Mouse (Mus musculus) embryonic facial prominence, embryonic 12.5 days (tissue): ENCODE measurements at regions not wholly inside any gene's neighbourhood (a gene's known extent, or its start where the extent isn't known, plus 50 kb on each side); places are given as distances from the start of the nearest gene placed in this dataset.

ENCODE experiments used
- ATAC-seq: fragments of 200-750 bp; cut with Nextera tagmentation; 2 replicates; pipeline ENCODE4 v1.8.0; 2017; ENCODE audit not compliant: insufficient number of reproducible peaks, insufficient read depth, low FRiP score, low TSS enrichment
- H3K27ac ChIP-seq: fragments of 300-500 bp; sonication (generic); 2 replicates; pipeline ENCODE4 v1.5.1; 2016; ENCODE audit warnings: mild to moderate bottlenecking
- H3K27me3 ChIP-seq: fragments of 300-500 bp; sonication (generic); 2 replicates; pipeline ENCODE4 v1.6.1; 2016; ENCODE audit warnings: mild to moderate bottlenecking, moderate library complexity
- H3K36me3 ChIP-seq: fragments of 300-500 bp; sonication (generic); 2 replicates; pipeline ENCODE4 v1.6.1; 2016; ENCODE audit warnings: mild to moderate bottlenecking
- H3K4me1 ChIP-seq: fragments of 300-500 bp; sonication (generic); 2 replicates; pipeline ENCODE4 v1.6.1; 2016
- H3K4me2 ChIP-seq: fragments of 300-500 bp; sonication (generic); replicated peaks from 2 replicates; pipeline ENCODE4 v1.6.1; 2016; ENCODE audit warnings: mild to moderate bottlenecking, moderate library complexity
- H3K4me3 ChIP-seq: fragments of 300-500 bp; sonication (generic); 2 replicates; pipeline ENCODE4 v1.5.1; 2016; ENCODE audit warnings: mild to moderate bottlenecking
- H3K9ac ChIP-seq: fragments of 300-500 bp; sonication (generic); 2 replicates; pipeline ENCODE4 v1.6.1; 2016; ENCODE audit warnings: mild to moderate bottlenecking, moderate library complexity
- H3K9me3 ChIP-seq: fragments of 300-500 bp; sonication (generic); 2 replicates; pipeline ENCODE4 v1.6.1; 2016; ENCODE audit warnings: mild to moderate bottlenecking, moderate library complexity
- WGBS: fragments of 180-500 bp; shearing (Covaris S2); methylation state at CpG from one replicate; pipeline ENCODE4 v1.1.7; 2016; 5-methylcytosine and 5-hydroxymethylcytosine counted together

DNA sequence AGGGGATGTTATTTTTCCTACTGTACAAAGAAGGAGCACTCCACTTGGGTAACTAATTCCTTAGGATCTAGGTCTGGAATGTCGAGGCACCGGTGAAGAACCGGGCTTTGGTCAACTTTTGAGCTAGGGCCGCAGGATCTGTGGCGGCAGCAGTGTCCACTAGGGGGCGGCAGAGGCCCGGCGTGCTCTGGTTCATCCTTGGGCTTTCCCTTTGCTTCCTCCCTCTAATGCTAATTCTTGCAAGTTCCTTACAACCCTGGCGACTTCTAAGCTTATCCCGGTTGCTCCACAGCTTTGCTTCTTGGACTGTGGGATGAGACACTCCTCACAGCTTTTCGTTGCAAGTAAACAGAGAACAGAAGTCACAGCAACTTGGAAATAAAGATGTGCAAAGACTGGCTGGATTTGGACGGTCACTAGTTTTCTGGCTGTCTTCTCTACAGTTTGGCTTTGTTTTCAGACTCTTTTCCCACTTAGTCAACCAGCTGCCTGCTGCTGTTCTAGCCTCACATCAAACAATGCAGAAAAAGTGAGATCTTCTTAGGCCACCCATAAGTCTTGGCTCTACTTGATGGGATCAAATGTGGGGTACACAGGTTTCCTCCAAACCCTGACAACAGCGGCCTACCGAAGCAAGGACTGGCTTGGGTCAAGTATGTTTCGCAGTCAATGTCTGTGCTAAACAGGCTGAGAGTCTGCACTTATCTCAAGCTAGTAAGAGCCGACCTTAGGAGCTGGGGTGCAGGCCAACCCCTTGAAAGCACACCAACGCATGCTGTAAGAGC lies 51.2 kb upstream of the Tmem72 start:
- Histone ChIP-seq H3K27me3 (no peaks in the 10 kb centered on the region), H3K27ac (no peak overlapping the region), H3K4me2 (no peak overlapping the region), H3K9ac (no peak overlapping the region), H3K4me1 (no peaks in the 10 kb centered on the region), H3K4me3 (no peak overlapping the region), H3K36me3 (no peaks in the 10 kb centered on the region), H3K9me3 (no peaks in the 10 kb centered on the region)
- WGBS: 36% methylated on average over 17 of the region's 17 CpGs
- 0 out of 2 replicates have a peak, but pooled peaks have one; percentile 35 for ATAC-seq

DNA sequence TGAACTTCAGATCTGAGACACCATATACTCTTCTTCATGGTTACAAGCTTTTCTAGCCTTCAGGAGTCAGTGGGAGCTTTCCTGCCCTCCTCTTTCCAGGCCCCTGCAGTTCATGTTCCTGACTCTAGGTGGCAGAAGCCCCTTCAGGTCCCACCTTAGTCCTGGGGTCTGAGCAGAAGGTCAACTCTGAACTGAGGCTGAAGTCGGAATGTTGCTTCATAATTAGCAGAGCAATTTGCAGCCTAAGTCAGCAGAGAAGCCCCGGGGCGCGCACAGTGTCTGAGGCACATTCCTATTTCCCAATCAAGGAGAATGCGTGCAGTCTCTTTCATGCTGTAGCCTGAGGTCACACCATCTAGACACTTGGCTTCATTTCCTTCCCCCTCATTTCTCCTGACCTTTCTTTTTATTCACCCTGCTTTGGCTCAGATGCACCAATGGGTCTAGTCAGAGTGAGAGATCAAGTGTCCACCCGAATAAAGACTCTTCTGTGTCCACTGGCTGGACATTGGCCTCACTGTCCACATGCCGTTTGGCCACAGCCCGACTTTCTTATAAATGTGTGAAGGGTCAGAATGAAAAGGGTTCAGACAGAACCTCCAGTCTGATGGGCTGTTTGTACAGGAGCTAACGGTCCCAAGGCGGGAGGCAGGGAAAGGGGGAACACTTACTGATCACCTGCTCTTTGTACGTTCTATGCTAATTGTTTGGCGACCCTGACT lies 58.4 kb upstream of the Tmem72 start:
- Histone ChIP-seq H3K9me3 (no peaks in the 10 kb centered on the region), H3K4me3 (no peak overlapping the region), H3K27me3 (no peaks in the 10 kb centered on the region), H3K36me3 (no peaks in the 10 kb centered on the region), H3K27ac (no peak overlapping the region), H3K4me2 (no peak overlapping the region), H3K9ac (no peak overlapping the region), H3K4me1 (no peaks in the 10 kb centered on the region)
- no peak for ATAC-seq
- WGBS: 29% methylated on average over 12 of the region's 12 CpGs

DNA sequence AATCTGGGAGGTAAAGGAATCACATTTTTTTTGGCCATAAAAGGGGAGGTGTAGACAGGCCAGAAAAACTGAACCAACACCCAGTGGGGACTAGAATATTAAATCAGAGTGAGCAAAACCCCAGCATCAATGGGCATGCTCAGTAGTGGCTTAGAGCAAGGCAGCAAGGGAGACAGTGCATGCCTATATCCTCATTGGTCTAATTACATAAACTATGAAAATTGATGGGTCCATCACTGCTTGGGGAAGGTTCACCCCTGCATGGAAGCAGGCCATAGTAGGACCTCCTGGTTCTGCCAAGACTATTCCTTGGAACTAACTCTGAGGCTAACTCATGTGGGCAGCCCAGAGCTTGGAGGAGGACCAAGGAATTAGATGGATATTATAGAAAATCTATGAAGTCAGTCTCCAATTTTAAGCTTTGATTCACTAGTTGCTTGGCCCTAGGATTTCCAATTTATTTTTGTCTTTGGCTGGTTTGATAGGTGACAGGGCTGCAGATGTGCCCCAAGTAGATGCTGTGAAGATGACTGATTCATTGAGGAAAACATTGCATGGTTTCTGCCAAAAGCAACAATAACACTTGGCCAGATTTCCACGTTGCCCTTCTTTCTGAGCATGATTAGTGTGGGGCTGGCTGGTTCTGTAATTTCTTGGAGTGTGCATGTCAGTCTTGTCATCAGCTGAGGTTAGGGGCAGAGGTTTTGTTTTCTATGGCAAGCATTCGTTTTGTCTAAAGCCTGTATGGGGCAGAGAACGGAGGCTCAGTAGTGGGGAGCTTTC lies 70.0 kb upstream of the Tmem72 start:
- Histone ChIP-seq H3K36me3 (no peaks in the 10 kb centered on the region), H3K9ac (no peak overlapping the region), H3K4me1 (no peaks in the 10 kb centered on the region), H3K27ac (no peak overlapping the region), H3K9me3 (no peaks in the 10 kb centered on the region), H3K27me3 (no peaks in the 10 kb centered on the region), H3K4me2 (no peak overlapping the region), H3K4me3 (no peak overlapping the region)
- ATAC-seq: 0 out of 2 replicates have a peak, but pooled peaks have one; percentile 3
- WGBS: 69% methylated on average over 3 of the region's 3 CpGs

DNA sequence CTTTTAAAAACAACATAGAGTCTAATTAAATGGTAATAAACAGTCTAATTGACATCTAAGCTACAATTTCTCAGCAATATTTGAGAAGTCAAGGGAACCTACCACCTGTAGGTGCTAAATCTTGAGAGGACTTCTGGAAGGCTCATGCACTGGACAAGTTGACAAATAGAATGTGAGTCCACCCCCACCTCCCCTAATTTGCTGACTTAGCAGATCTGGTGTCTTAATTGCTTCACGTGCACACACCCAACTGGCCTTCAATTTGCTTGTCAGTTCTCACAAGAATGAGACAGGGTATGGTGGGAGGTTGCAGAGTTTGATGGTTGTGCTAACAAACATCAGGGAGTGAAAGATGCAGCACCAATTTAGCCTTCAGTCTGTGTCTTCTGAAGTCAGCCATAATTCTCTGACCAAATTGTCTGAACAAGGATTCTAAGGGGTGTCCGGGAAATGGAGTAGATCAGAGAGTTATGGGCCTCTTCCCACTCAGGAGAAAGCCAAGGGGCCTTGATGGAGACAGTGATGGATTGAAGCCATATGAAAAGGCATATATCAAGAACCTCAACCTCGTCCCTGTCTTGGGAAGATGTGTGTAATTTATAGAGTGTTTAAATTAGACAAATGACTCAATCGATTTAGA lies 76.7 kb upstream of the Tmem72 start:
- ATAC-seq: no peak
- 57% methylated on average over 4 of the region's 4 CpGs for WGBS
- Histone ChIP-seq H3K4me3 (no peak overlapping the region), H3K4me2 (no peak overlapping the region), H3K4me1 (peaks cover 20% of the 10 kb centered on the region; the same call in 1 of the 2 replicates), H3K27me3 (no peaks in the 10 kb centered on the region), H3K9me3 (no peaks in the 10 kb centered on the region), H3K36me3 (no peaks in the 10 kb centered on the region), H3K27ac (no peak overlapping the region), H3K9ac (no peak overlapping the region)

DNA sequence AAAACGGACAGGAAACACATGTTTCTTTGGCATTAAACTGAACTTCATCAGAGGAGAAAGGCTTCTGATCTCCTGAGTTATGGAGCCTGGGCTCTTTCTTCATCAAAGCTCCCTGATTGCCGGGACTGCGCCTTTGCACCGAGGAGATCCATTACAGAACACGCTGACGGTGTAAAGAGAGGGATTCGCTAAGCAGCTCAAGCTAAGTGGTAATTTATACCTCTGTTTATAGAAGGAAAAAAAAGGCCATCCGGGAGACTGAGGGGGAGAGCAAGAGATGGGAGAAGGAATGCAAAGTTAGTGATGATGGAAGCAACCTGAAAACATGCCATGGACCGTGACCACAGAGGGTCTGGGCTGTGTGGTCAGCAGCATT lies 77.2 kb upstream of the Tmem72 start:
- no peak overlapping the region for H3K4me3 ChIP-seq
- 44% methylated on average over 9 of the region's 9 CpGs for WGBS
- no peak for ATAC-seq

DNA sequence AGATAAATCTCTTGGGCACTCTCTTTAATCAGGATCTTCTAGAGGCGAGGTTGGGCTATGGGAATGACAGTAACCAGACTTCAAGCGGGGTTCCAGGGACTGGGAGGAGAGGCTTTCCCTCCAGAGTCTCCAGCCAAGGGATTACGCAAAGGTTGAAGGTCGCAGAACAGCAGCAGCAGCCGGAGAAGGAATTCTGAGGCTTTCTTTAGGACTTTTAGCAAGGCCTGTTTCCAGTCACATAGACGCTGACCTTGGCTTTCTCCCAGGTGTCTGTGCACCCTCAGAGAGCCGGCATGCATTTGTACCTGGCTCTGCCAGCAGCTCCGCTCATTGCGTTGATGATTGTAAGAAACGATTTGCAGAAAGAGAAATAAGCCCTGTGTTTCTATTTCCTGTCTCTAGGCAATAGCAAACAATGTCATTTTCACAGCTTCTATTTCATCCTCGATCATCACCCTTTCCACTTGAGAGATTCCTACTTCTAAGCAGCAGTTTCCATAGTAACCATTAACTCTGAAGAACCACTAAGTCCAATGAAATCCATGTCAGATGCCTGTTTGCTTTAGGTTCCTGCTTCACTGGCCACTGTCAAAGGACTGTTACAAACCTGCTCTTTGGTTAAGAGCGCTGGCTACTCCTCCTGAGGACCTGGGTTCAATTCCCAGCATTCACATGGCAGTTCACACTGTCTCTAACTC lies 104.7 kb upstream of the Tmem72 start:
- H3K36me3 ChIP-seq: no peaks in the 10 kb centered on the region
- 60% methylated on average over 12 of the region's 12 CpGs for WGBS
- H3K9me3 ChIP-seq: no peaks in the 10 kb centered on the region
- no peak overlapping the region for H3K27ac ChIP-seq
- H3K4me3 ChIP-seq: no peak overlapping the region
- no peak overlapping the region for H3K4me2 ChIP-seq
- H3K27me3 ChIP-seq: no peaks in the 10 kb centered on the region
- ATAC-seq: no peak
- no peak overlapping the region for H3K9ac ChIP-seq
- H3K4me1 ChIP-seq: 0 out of 2 replicates have a peak, but pooled peaks cover 9% of the 10 kb centered on the region

More for the DNA sequence above, 77.2 kb upstream of the Tmem72 start:
- Histone ChIP-seq H3K9ac (no peak overlapping the region), H3K4me1 (peaks cover 20% of the 10 kb centered on the region; the same call in 1 of the 2 replicates), H3K4me2 (no peak overlapping the region), H3K36me3 (no peaks in the 10 kb centered on the region), H3K27me3 (no peaks in the 10 kb centered on the region), H3K9me3 (no peaks in the 10 kb centered on the region), H3K27ac (no peak overlapping the region)

DNA sequence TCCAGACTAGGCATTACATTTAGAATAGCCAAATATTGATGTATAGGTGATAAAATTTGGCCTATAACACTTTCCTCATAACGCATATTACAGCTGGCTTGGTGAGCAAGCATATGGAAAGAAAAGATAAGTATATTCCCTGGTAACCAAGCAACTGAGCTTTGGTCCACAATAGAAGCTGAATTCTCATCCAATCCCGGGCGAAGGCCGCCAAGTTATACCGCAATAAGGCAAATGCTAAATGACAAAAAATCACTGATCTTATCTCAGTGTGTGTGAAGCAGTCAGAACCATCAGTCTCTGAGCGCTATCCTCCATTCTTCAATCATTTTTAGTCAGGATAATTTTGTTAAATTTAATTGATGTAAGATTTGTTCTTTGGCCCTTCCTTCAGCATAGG lies 105.9 kb upstream of the Tmem72 start:
- 93% methylated on average over 6 of the region's 6 CpGs for WGBS

DNA sequence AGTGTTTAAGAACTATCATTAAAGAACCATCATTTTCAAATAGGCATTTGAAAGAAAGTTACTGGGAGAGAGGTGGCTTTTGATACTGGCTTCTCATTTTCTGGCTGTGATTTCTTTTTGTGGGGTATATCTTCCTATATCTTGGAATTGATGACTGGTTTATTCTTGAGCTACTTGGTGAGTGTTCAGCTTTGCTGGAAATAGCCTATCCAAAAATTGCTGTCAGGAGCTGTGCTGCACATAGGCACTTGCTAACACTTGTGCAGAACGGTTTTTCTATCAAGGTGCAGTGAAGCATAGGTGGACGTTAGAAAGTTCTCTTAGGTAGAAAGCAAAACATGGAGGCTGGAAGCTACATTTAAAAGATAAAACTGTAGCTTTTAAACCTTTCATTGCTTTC lies 108.9 kb upstream of the Tmem72 start:
- H3K27me3 ChIP-seq: no peaks in the 10 kb centered on the region
- H3K4me3 ChIP-seq: no peak overlapping the region
- 82% methylated on average over 2 of the region's 2 CpGs for WGBS
- ATAC-seq: no peak
- H3K27ac ChIP-seq: no peak overlapping the region
- no peaks in the 10 kb centered on the region for H3K36me3 ChIP-seq
- no peaks in the 10 kb centered on the region for H3K9me3 ChIP-seq
- 0 out of 2 replicates have a peak, but pooled peaks cover 4% of the 10 kb centered on the region for H3K4me1 ChIP-seq
- H3K4me2 ChIP-seq: no peak overlapping the region
- H3K9ac ChIP-seq: no peak overlapping the region

More for the DNA sequence above, 105.9 kb upstream of the Tmem72 start:
- no peaks in the 10 kb centered on the region for H3K27me3 ChIP-seq
- no peak for ATAC-seq
- no peak overlapping the region for H3K4me2 ChIP-seq
- H3K4me1 ChIP-seq: 0 out of 2 replicates have a peak, but pooled peaks cover 9% of the 10 kb centered on the region
- H3K4me3 ChIP-seq: no peak overlapping the region
- no peak overlapping the region for H3K27ac ChIP-seq
- no peaks in the 10 kb centered on the region for H3K9me3 ChIP-seq
- no peak overlapping the region for H3K9ac ChIP-seq
- no peaks in the 10 kb centered on the region for H3K36me3 ChIP-seq

DNA sequence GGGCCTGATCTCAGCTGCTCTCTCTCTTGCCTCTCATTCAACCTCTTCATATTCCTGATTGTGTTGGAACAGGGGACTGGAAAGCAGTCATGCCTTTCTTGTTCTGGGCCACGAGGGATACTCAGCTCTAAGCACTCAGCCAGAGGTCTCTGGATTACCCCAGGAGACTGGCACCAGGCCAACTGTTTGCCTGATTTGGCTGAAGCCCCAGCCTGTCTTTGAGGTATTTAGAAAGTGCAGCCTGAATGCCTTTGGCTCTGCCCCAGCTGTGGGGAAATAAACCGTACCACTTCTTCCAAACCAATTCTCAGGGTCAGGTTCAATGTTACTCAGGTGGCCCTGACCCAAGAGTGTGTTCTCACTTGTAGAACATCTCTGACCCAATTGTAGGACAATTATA lies 112.6 kb upstream of the Tmem72 start:
- 62% methylated on average over 2 of the region's 2 CpGs for WGBS
- Histone ChIP-seq H3K27ac (no peak overlapping the region), H3K36me3 (no peaks in the 10 kb centered on the region), H3K9me3 (no peaks in the 10 kb centered on the region), H3K4me2 (no peak overlapping the region), H3K27me3 (no peaks in the 10 kb centered on the region), H3K4me1 (no peaks in the 10 kb centered on the region), H3K9ac (no peak overlapping the region), H3K4me3 (no peak overlapping the region)
- ATAC-seq: no peak

DNA sequence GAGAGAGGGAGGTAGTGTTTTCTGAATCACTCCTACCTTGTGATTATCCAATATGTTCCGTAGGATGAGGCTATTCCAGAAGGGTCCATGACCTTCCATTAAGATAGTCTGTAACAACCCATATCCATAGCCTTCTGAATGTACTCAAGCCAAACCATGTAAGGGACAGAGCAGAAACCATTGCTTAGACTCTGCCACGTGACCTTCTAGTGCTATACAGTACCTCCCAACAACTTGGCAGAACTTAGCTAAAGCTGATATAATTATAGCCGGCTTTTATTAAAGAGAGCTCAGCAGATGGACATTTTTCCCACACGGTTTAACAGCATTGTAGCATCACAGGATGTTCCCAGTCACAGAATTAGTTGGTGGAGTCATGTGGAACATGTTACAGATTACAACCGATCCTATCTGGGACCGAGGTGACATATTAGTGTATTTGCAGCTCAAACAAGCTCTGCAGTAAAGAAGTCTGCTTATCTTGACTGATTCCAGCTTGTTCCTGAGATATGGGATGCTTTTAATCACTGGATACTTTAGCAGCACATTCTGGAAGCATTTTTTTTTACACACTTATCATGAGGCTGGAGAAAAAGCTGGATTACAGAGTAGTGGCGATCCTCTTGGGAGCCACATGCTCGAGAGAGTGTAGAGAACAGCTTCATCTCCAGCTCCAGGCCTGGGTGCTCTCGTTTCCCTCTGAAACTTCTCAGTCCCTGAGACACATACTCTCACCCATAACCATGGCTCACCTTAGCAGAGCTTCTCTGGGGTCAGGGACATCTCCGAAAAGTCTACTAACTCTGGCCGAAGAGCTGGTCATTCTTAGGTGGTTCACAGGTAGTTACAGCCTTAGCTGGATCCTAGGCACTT lies 129.5 kb upstream of the Tmem72 start:
- no peaks in the 10 kb centered on the region for H3K36me3 ChIP-seq

More for the DNA sequence above, 129.5 kb upstream of the Tmem72 start:
- Histone ChIP-seq H3K9ac (no peak overlapping the region), H3K4me1 (0 out of 2 replicates have a peak, but pooled peaks cover 4% of the 10 kb centered on the region), H3K27me3 (no peaks in the 10 kb centered on the region), H3K4me3 (no peak overlapping the region), H3K9me3 (no peaks in the 10 kb centered on the region), H3K27ac (no peak overlapping the region), H3K4me2 (no peak overlapping the region)
- ATAC-seq: no peak
- 88% methylated on average over 11 of the region's 11 CpGs for WGBS
